Mouse (Mus musculus) limb, embryonic 11.5 days (tissue): ENCODE measurements around the gene Jag1. TPM values are rescaled to one million over a fixed set of nuclear protein-coding genes. Genes with fewer than 3 reads are reported as not detected.

ENCODE experiments used
- ATAC-seq: fragments of 200-750 bp; cut with Nextera tagmentation; 2 replicates; pipeline ENCODE4 v1.8.0; 2017; ENCODE audit warnings: low read depth; ENCODE audit not compliant: insufficient number of reproducible peaks, low FRiP score, low TSS enrichment
- DNase-seq: peaks from one replicate; pipeline ENCODE4 v3.0.0-alpha.2; 2015; ENCODE audit warnings: low spot score
- H3K27ac ChIP-seq: fragments of 300-500 bp; sonication (generic); replicated peaks from 2 replicates; pipeline ENCODE4 v1.5.1; 2014; ENCODE audit warnings: low read depth, mild to moderate bottlenecking, low read length
- H3K27me3 ChIP-seq: fragments of 300-500 bp; sonication (generic); 2 replicates; pipeline ENCODE4 v1.6.1; 2014; ENCODE audit warnings: mild to moderate bottlenecking, low read length, mixed read lengths; ENCODE audit not compliant: control insufficient read depth, insufficient read depth
- H3K36me3 ChIP-seq: fragments of 300-500 bp; sonication (generic); 2 replicates; pipeline ENCODE4 v1.6.1; 2014; ENCODE audit warnings: mild to moderate bottlenecking, low read length, moderate library complexity, mixed read lengths; ENCODE audit not compliant: control insufficient read depth, insufficient read depth
- H3K4me1 ChIP-seq: fragments of 300-500 bp; sonication (generic); 2 replicates; pipeline ENCODE4 v1.6.1; 2014; ENCODE audit warnings: low read length, mixed read lengths; ENCODE audit not compliant: control insufficient read depth, insufficient read depth
- H3K4me2 ChIP-seq: fragments of 300-500 bp; sonication (generic); 2 replicates; pipeline ENCODE4 v1.6.1; 2014; ENCODE audit warnings: low read depth, mild to moderate bottlenecking, moderate library complexity; ENCODE audit not compliant: severe bottlenecking
- H3K4me3 ChIP-seq: fragments of 300-500 bp; sonication (generic); 2 replicates; pipeline ENCODE4 v1.5.1; 2014; ENCODE audit warnings: low read depth, low read length
- H3K9ac ChIP-seq: fragments of 300-500 bp; sonication (generic); 2 replicates; pipeline ENCODE4 v1.6.1; 2014; ENCODE audit warnings: mild to moderate bottlenecking, low read length
- H3K9me3 ChIP-seq: fragments of 300-500 bp; sonication (generic); 2 replicates; pipeline ENCODE4 v1.6.1; 2016; ENCODE audit warnings: low read length; ENCODE audit not compliant: control insufficient read depth
- WGBS: fragments of 180-500 bp; shearing (Covaris S2); extraction: QIAGEN DNeasy Blood & Tissue Kit; methylation state at CpG from one replicate; pipeline ENCODE4 v1.1.7; 2014; 5-methylcytosine and 5-hydroxymethylcytosine counted together
- polyA plus RNA-seq: library from polyadenylated mRNA; unstranded; fragments of >200 nt; fragmentation: Nextera tagmentation; extraction: Ambion mirVana; gene quantifications from 2 replicates; pipeline ENCODE4 v1.2.1, GENCODE M21; 2014

The Jag1 gene
- polyA plus RNA-seq, 1 experiment from 2014 or later, result 23.3 TPM

DNA sequence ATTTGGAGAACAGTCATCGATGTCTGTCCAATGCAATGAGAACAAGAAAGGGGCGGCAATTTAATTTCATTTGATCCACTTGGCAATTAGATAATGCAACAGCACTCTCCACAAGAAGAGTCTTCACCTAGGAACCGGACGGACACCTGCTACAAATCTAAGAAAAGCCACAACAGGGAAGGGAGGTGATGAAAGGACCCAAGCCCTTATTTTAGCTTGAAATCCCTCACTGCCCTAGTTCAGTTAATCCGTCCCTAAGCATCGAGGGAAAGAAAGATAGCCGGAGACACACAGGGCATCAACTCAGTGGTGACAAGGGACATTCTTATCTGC is 23.2 kb downstream of the Jag1 start:
- DNase-seq (no peak), ATAC-seq (no peak)
- H3K4me1 ChIP-seq, result peaks cover 4% of the 10 kb centered on the region
- H3K36me3 ChIP-seq, result peaks cover 2% of the 10 kb centered on the region; the same call in 1 of the 2 replicates
- no peaks in the 10 kb centered on the region for H3K9me3 ChIP-seq
- no peak overlapping the region for H3K9ac ChIP-seq
- H3K27me3 ChIP-seq, result no peaks in the 10 kb centered on the region
- no peak overlapping the region for H3K4me2 ChIP-seq
- WGBS, result 86% methylated on average over 7 of the region's 7 CpGs
- no peak overlapping the region for H3K27ac ChIP-seq
- H3K4me3 ChIP-seq, result no peak overlapping the region

GRCm38 (mm10) chr2:137092523-137093297 is 23.7 kb downstream of the Jag1 start:
- Histone ChIP-seq H3K4me2 (no peak overlapping the region), H3K27ac (no peak overlapping the region), H3K9ac (no peak overlapping the region), H3K4me1 (peaks cover 4% of the 10 kb centered on the region; the same call in 1 of the 2 replicates), H3K27me3 (no peaks in the 10 kb centered on the region), H3K36me3 (peaks cover 2% of the 10 kb centered on the region; the same call in 1 of the 2 replicates), H3K4me3 (no peak overlapping the region), H3K9me3 (no peaks in the 10 kb centered on the region)
- ATAC-seq (no peak), DNase-seq (no peak)
- WGBS, result 46% methylated on average over 10 of the region's 10 CpGs

- H3K9me3 ChIP-seq, result no peaks in the 10 kb centered on the region
- DNase-seq, result no peak
- no peaks in the 10 kb centered on the region for H3K27me3 ChIP-seq
- no peak overlapping the region for H3K4me3 ChIP-seq
- H3K36me3 ChIP-seq, result peaks cover 2% of the 10 kb centered on the region; the same call in 1 of the 2 replicates
- no peak for ATAC-seq
- H3K4me2 ChIP-seq, result no peak overlapping the region
- no peak overlapping the region for H3K9ac ChIP-seq
- peaks cover 11% of the 10 kb centered on the region for H3K4me1 ChIP-seq
- no peak overlapping the region for H3K27ac ChIP-seq
- WGBS, result 76% methylated on average over 11 of the region's 11 CpGs
Measured at GRCm38 (mm10) chr2:137091766-137092522, 24.5 kb downstream of the Jag1 start.

- Histone ChIP-seq H3K27ac (no peak overlapping the region), H3K9ac (no peak overlapping the region), H3K9me3 (no peaks in the 10 kb centered on the region), H3K36me3 (peaks cover 2% of the 10 kb centered on the region; the same call in 1 of the 2 replicates), H3K4me2 (no peak overlapping the region), H3K4me1 (peaks cover 15% of the 10 kb centered on the region), H3K27me3 (no peaks in the 10 kb centered on the region), H3K4me3 (no peak overlapping the region)
- DNase-seq (peak; percentile 78), ATAC-seq (peak; percentile 90)
- 12% methylated on average over 6 of the region's 6 CpGs for WGBS
Measured at GRCm38 (mm10) chr2:137087705-137088104, 28.7 kb downstream of the Jag1 start.

DNA sequence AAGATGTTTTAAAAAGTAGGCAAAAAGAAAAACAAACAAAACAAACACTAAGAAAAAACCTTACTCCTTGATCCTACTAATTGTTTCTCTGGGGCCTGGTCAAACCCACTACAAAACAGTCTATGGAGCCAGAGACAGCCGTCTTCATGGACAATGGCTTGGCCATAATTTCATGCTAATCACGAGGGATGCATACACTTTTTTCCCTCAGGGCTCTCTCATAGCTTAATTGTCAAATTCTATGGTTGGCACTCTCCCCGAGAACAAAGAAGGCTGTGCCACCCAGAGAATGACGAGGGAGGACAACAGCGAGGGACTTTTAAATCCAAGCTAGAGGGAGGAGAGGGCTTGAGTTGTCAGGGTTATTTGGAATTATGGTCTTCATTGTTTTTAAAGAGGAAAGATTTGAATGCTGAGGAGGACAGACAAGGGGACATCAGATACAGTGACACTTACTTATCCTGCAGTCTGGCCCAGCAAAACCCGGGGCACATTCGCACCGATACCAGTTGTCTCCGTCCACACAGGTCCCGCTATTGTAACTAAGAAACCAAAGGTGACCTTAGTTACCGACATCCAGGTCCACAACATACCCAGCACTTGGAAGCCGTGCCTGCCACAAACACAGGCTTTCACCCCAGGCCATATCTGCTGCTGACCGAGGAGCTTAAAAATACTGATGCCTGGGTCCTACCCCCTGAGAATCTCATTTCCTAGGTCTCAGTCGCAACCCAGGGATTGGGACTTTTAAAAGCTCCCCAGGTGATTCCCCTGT is 29.6 kb downstream of the Jag1 start:
- Histone ChIP-seq H3K27ac (no peak overlapping the region), H3K4me2 (no peak overlapping the region; the same call in 1 of the 2 replicates)
- 69% methylated on average over 14 of the region's 14 CpGs for WGBS

GRCm38 (mm10) chr2:137085257-137085656 is 31.2 kb downstream of the Jag1 start:
- Histone ChIP-seq H3K4me2 (no peak overlapping the region), H3K4me3 (no peak overlapping the region), H3K36me3 (peaks cover 2% of the 10 kb centered on the region; the same call in 1 of the 2 replicates), H3K27ac (no peak overlapping the region), H3K9me3 (no peaks in the 10 kb centered on the region), H3K4me1 (peaks cover 18% of the 10 kb centered on the region), H3K9ac (no peak overlapping the region), H3K27me3 (no peaks in the 10 kb centered on the region)
- DNase-seq (no peak), ATAC-seq (no peak)
- WGBS, result 72% methylated on average over 8 of the region's 8 CpGs

More for the DNA sequence above, 29.6 kb downstream of the Jag1 start:
- no peak overlapping the region for H3K4me3 ChIP-seq
- H3K27me3 ChIP-seq, result no peaks in the 10 kb centered on the region
- 0 out of 2 replicates have a peak, but pooled peaks have one; percentile 5 for ATAC-seq
- no peak for DNase-seq
- peaks cover 15% of the 10 kb centered on the region for H3K4me1 ChIP-seq
- no peak overlapping the region for H3K9ac ChIP-seq
- no peaks in the 10 kb centered on the region for H3K9me3 ChIP-seq
- H3K36me3 ChIP-seq, result peaks cover 2% of the 10 kb centered on the region; the same call in 1 of the 2 replicates

DNA sequence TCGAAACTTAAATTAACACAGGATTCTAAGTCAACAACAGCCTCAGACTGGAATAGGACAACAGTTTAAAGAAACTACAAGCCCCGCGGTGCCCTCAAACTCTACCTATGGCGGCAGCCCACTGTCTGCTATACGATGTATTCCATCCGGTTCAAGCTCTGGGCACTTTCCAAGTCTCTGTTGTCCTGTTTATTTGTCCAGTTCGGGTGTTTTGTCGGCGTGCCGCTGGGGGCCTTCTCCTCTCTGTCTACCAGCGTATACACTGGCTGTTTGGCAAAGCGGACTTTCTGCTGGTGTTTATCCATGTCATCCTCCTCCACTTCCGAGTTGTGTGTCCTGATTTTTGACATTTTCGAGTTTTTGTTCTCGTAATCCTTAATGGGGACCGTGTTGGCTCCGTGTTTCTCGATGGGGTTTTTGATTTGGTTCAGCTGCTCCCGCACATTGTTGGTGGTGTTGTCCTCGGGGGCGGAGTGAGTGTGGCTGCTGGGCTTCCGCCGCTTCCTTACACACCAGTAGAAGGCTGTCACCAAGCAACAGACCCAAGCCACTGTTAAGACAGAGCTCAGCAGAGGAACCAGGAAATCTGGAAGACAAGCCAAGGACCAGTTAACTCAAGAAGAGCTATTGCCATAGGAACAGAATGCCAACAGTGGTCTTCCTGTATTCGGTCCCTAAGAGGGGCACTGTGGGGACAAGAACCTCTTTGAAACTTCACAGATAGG is 33.4 kb downstream of the Jag1 start:
- Histone ChIP-seq H3K9me3 (no peaks in the 10 kb centered on the region), H3K9ac (no peak overlapping the region), H3K27me3 (no peaks in the 10 kb centered on the region), H3K4me3 (no peak overlapping the region), H3K36me3 (peaks cover 2% of the 10 kb centered on the region; the same call in 1 of the 2 replicates), H3K4me1 (peaks cover 23% of the 10 kb centered on the region), H3K4me2 (no peak overlapping the region), H3K27ac (no peak overlapping the region)
- no peak for DNase-seq
- ATAC-seq, result no peak
- WGBS, result 93% methylated on average over 24 of the region's 24 CpGs
